Mouse (Mus musculus) CH12.LX (cell line): ENCODE results near the gene 1700028J19Rik. TPM values are rescaled to one million over a fixed set of nuclear protein-coding genes. Genes with fewer than 3 reads are reported as not detected.

Source experiments
- DNase-seq: peaks from one replicate; pipeline ENCODE4 v3.0.0-alpha.2; 2013; ENCODE audit errors: extremely low read depth
- H3K27ac ChIP-seq: 2 replicates; pipeline ENCODE4 v1.5.1; 2012; ENCODE audit warnings: low read depth, mild to moderate bottlenecking, control low read depth, moderate library complexity; ENCODE audit not compliant: insufficient read depth
- H3K27me3 ChIP-seq: replicated peaks from 2 replicates; pipeline ENCODE3; 2012; ENCODE audit warnings: inconsistent platforms
- H3K36me3 ChIP-seq, 2 experiments: replicated peaks in 1 of 2; 2 replicates each; pipeline versions ENCODE3 to v1.6.1; 2012; ENCODE audit warnings: inconsistent platforms in 1 of 2, low read length in 1 of 2, mild to moderate bottlenecking in 1 of 2, mixed read lengths in 1 of 2, moderate library complexity in 1 of 2; ENCODE audit not compliant: control insufficient read depth in 1 of 2, insufficient read depth in 1 of 2
- H3K4me1 ChIP-seq, 2 experiments: 2 replicates each; pipeline ENCODE4 v1.6.1; 2012; ENCODE audit warnings: inconsistent platforms in 1 of 2, moderate library complexity in 1 of 2; ENCODE audit not compliant: insufficient read depth in 2 of 2, control insufficient read depth in 1 of 2
- H3K4me2 ChIP-seq: 2 replicates; pipeline ENCODE4 v1.6.1; 2012; ENCODE audit warnings: low read depth, mild to moderate bottlenecking, control low read depth; ENCODE audit not compliant: poor library complexity, insufficient read depth, severe bottlenecking
- H3K4me3 ChIP-seq, 3 experiments: fragments of 150-350 bp in 1 of 3; sonication (generic) in 1 of 3; replicated peaks in 1 of 3; 2 replicates each; pipeline versions ENCODE3 to v1.5.1; 2011 to 2012; ENCODE audit warnings: low read depth in 2 of 3, low read length in 2 of 3, mild to moderate bottlenecking in 2 of 3, moderate library complexity in 2 of 3, control low read depth in 1 of 3, improper control_type of control experiment in 1 of 3, inconsistent platforms in 1 of 3, mixed read lengths in 1 of 3; ENCODE audit not compliant: poor library complexity in 1 of 3
- H3K79me2 ChIP-seq: replicated peaks from 2 replicates; pipeline ENCODE4 v1.6.1; 2012; ENCODE audit warnings: mild to moderate bottlenecking, moderate library complexity; ENCODE audit not compliant: control insufficient read depth, poor library complexity, insufficient read depth, severe bottlenecking; ENCODE audit errors: extremely low read depth
- H3K9ac ChIP-seq: 2 replicates; pipeline ENCODE4 v1.6.1; 2012; ENCODE audit warnings: low read depth, mild to moderate bottlenecking, control low read depth, moderate library complexity; ENCODE audit not compliant: insufficient read depth
- H3K9me3 ChIP-seq: replicated peaks from 2 replicates; pipeline ENCODE3; 2012; ENCODE audit warnings: low read length, inconsistent platforms, mixed read lengths
- BHLHE40 ChIP-seq: IDR thresholded peaks from 2 replicates; pipeline ENCODE4 v1.6.1; 2011; ENCODE audit warnings: mild to moderate bottlenecking, low read depth, low read length, improper control_type of control experiment
- CHD1 ChIP-seq: IDR thresholded peaks from 2 replicates; pipeline ENCODE4 v1.6.1; 2012; ENCODE audit warnings: low read depth, low read length, improper control_type of control experiment, inconsistent platforms
- CHD2 ChIP-seq: IDR thresholded peaks from 2 replicates; pipeline ENCODE4 v1.6.1; 2011; ENCODE audit warnings: low read length, improper control_type of control experiment
- ELF1 ChIP-seq: IDR thresholded peaks from 2 replicates; pipeline ENCODE4 v1.6.1; 2014; ENCODE audit warnings: low read depth, mild to moderate bottlenecking, inconsistent platforms, low read length, improper control_type of control experiment
- IRF4 ChIP-seq: IDR thresholded peaks from 2 replicates; pipeline ENCODE4 v1.6.1; 2014; ENCODE audit warnings: low read depth, mild to moderate bottlenecking, inconsistent platforms, low read length, improper control_type of control experiment
- JUND ChIP-seq: conservative IDR thresholded peaks from 2 replicates; pipeline ENCODE4 v1.6.1; 2011; ENCODE audit warnings: low read depth, low read length, improper control_type of control experiment
- MAFK ChIP-seq: IDR thresholded peaks from 2 replicates; pipeline ENCODE4 v1.6.1; 2011; ENCODE audit warnings: low read length, improper control_type of control experiment; ENCODE audit not compliant: insufficient replicate concordance
- MAX ChIP-seq: IDR thresholded peaks from 2 replicates; pipeline ENCODE4 v1.6.1; 2011; ENCODE audit warnings: low read length, improper control_type of control experiment
- MAZ ChIP-seq: IDR thresholded peaks from 2 replicates; pipeline ENCODE4 v1.6.1; 2012; ENCODE audit warnings: low read depth, mild to moderate bottlenecking, inconsistent platforms, low read length, improper control_type of control experiment, moderate library complexity
- MEF2A ChIP-seq: IDR thresholded peaks from 2 replicates; pipeline ENCODE4 v1.6.1; 2014; ENCODE audit warnings: low read depth, mild to moderate bottlenecking, inconsistent platforms, low read length, improper control_type of control experiment, borderline replicate concordance
- MYC ChIP-seq: IDR thresholded peaks from 2 replicates; pipeline ENCODE4 v1.6.1; 2011; ENCODE audit warnings: low read depth, mild to moderate bottlenecking, improper control_type of control experiment, low read length
- NRF1 ChIP-seq: IDR thresholded peaks from 2 replicates; pipeline ENCODE4 v1.6.1; 2014; ENCODE audit warnings: low read depth, mild to moderate bottlenecking, inconsistent platforms, low read length, improper control_type of control experiment, moderate library complexity
- PAX5 ChIP-seq: IDR thresholded peaks from 2 replicates; pipeline ENCODE4 v1.6.1; 2012; ENCODE audit warnings: low read length, inconsistent platforms, mixed read lengths
- POLR2A ChIP-seq: IDR thresholded peaks from 2 replicates; pipeline ENCODE4 v1.6.1; 2011; ENCODE audit warnings: low read depth, mild to moderate bottlenecking, improper control_type of control experiment, low read length
- SMC3 ChIP-seq: IDR thresholded peaks from 2 replicates; pipeline ENCODE4 v1.6.1; 2011; ENCODE audit warnings: low read depth, low read length, improper control_type of control experiment
- TBP ChIP-seq: conservative IDR thresholded peaks from 2 replicates; pipeline ENCODE4 v1.6.1; 2011; ENCODE audit warnings: low read depth, low read length, improper control_type of control experiment
- TCF12 ChIP-seq: IDR thresholded peaks from 2 replicates; pipeline ENCODE4 v1.6.1; 2014; ENCODE audit warnings: low read depth, mild to moderate bottlenecking, inconsistent platforms, low read length, improper control_type of control experiment
- UBTF ChIP-seq: IDR thresholded peaks from 2 replicates; pipeline ENCODE4 v1.6.1; 2012; ENCODE audit warnings: low read depth, mild to moderate bottlenecking, inconsistent platforms, low read length, improper control_type of control experiment, moderate library complexity
- USF1 ChIP-seq: IDR thresholded peaks from 2 replicates; pipeline ENCODE4 v1.6.1; 2014; ENCODE audit warnings: low read depth, mild to moderate bottlenecking, inconsistent platforms, low read length, improper control_type of control experiment
- ZNF384 ChIP-seq: IDR thresholded peaks from 2 replicates; pipeline ENCODE4 v1.6.1; 2012; ENCODE audit warnings: low read depth, low read length, improper control_type of control experiment, inconsistent platforms
- dilution Hi-C: fragments of 300-500 bp; cut with MboI; formaldehyde crosslinking; loops from 2 replicates; pipeline ENCODE4 v1.14.3; 2020; ENCODE audit warnings: low sequenced_read_pairs; ENCODE audit not compliant: extremely low pct_unique_long_range_greater_than_20kb, extremely low pct_ligation_motif_present
- in situ Hi-C: fragments of 300-500 bp; cut with MboI; formaldehyde crosslinking; loops from 3 replicates; pipeline ENCODE4 v1.14.3; 2019; ENCODE audit warnings: low sequenced_read_pairs, low pct_ligation_motif_present, low pct_unique_long_range_greater_than_20kb, mixed read lengths
- polyA plus RNA-seq: library from polyadenylated mRNA; unstranded; fragments of >175 nt; gene quantifications from 2 replicates; pipeline ENCODE4 v1.2.1, GENCODE M21; 2012; ENCODE audit warnings: low read depth; ENCODE audit not compliant: insufficient read length
- total RNA-seq, 2 experiments: library from RNA; depleted of rRNA; stranded (reverse); fragments of 300-350 nt in 1 of 2; fragments of >200 nt in 1 of 2; gene quantifications; 2 replicates each; pipeline ENCODE4 v1.2.3; 2012 to 2014

The 1700028J19Rik gene
- total and polyA plus RNA-seq, 3 experiments = 0.25 to 0.86 (median 0.44) TPM

- H3K9me3 ChIP-seq = peaks cover 6% of the 10 kb centered on the region
- no peaks in the 10 kb centered on the region for H3K79me2 ChIP-seq
- in situ Hi-C loops = no loop called here
- H3K9ac ChIP-seq = no peak overlapping the region
- H3K4me2 ChIP-seq = no peak overlapping the region
- no peaks in the 10 kb centered on the region; a peak in 1 of 4 replicates for H3K4me1 ChIP-seq
- no peak overlapping the region for H3K27ac ChIP-seq
- DNase-seq = no peak
- dilution Hi-C loops = no loop called here
- no peak overlapping the region for H3K4me3 ChIP-seq
- no peaks in the 10 kb centered on the region for H3K36me3 ChIP-seq
- peaks cover 10% of the 10 kb centered on the region for H3K27me3 ChIP-seq
- TF ChIP-seq MAZ (no peak), UBTF (no peak), MEF2A (no peak), CHD1 (no peak), MYC (no peak), ELF1 (no peak), IRF4 (no peak), MAX (no peak), MAFK (no peak), ZNF384 (no peak), TCF12 (no peak), JUND (no peak), PAX5 (no peak), POLR2A (no peak), USF1 (no peak), SMC3 (no peak), TBP (no peak), NRF1 (no peak), BHLHE40 (no peak), CHD2 (no peak)
Observed at GRCm38 (mm10) chr7:44274096-44274495, 27.6 kb upstream of the 1700028J19Rik start.

GRCm38 (mm10) chr7:44273446-44273845 is 27.0 kb upstream of the 1700028J19Rik start:
- Histone ChIP-seq H3K36me3 (no peaks in the 10 kb centered on the region), H3K27ac (no peak overlapping the region), H3K27me3 (peaks cover 9% of the 10 kb centered on the region), H3K9ac (no peak overlapping the region), H3K9me3 (peaks cover 6% of the 10 kb centered on the region), H3K79me2 (no peaks in the 10 kb centered on the region), H3K4me3 (no peak overlapping the region), H3K4me1 (no peaks in the 10 kb centered on the region; a peak in 1 of 4 replicates), H3K4me2 (no peak overlapping the region)
- dilution Hi-C loops = no loop called here
- no peak for TF ChIP-seq SMC3
- in situ Hi-C loops = no loop called here
- DNase-seq = no peak
